Mouse (Mus musculus): ENCODE measurements around the gene 4930426L09Rik. TPM values are rescaled to one million over a fixed set of nuclear protein-coding genes. Genes with fewer than 3 reads are reported as not detected.

The 4930426L09Rik gene
- polyA plus RNA-seq, 1 experiment from 2014 or later, result 0.27 TPM

GRCm38 (mm10) chr2:18957459-18957858, 40.7 kb upstream of the 4930426L09Rik start:
- H3K4me1 ChIP-seq (ENCODE audit: control insufficient read depth, insufficient read depth, low read length), result peaks cover 6% of the 10 kb centered on the region; the same call in 1 of the 2 replicates
- no peak for ATAC-seq
- H3K4me2 ChIP-seq (ENCODE audit: low read depth, low read length), result no peak overlapping the region
- no peaks in the 10 kb centered on the region for H3K36me3 ChIP-seq (ENCODE audit: control insufficient read depth, insufficient read depth, low read length)
- no peak overlapping the region for H3K4me3 ChIP-seq (ENCODE audit: low read length)
- no peaks in the 10 kb centered on the region for H3K27me3 ChIP-seq (replicated peaks; ENCODE audit: control insufficient read depth, insufficient read depth, low read length)
- no peak overlapping the region for H3K9ac ChIP-seq (ENCODE audit: low read depth, low read length)
- no peak overlapping the region for H3K27ac ChIP-seq (ENCODE audit: low read length)
- WGBS, result 92% methylated on average over 7 of the region's 7 CpGs
- no peaks in the 10 kb centered on the region for H3K9me3 ChIP-seq (ENCODE audit: control insufficient read depth, low read length)

DNA sequence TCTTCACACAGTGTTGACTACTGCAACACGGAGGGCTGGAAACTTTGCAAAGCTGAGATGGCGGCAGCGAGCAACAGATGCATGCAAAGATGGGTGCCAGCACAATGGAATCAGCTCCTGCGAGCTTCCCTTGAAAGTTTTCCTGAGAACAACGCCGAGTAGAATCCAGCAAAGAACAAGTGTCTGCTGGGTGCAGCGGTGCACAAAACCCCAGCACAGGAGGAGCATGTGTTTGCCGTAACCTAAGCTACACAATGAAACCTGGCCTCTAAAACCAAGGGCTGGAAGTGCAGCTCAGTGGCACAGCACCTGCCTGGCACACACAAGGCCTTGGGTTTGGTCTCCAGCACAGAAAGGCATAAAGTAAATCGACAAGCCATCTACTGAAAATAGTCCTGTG, 40.1 kb upstream of the 4930426L09Rik start:
- WGBS, result 87% methylated on average over 9 of the region's 9 CpGs

GRCm38 (mm10) chr2:18958501-18958900, 39.6 kb upstream of the 4930426L09Rik start:
- H3K27ac ChIP-seq (ENCODE audit: low read length), result no peak overlapping the region
- no peaks in the 10 kb centered on the region for H3K4me1 ChIP-seq (ENCODE audit: control insufficient read depth, insufficient read depth, low read length)
- WGBS, result 93% methylated on average over 5 of the region's 5 CpGs
- H3K4me2 ChIP-seq (ENCODE audit: low read depth, low read length), result no peak overlapping the region
- no peaks in the 10 kb centered on the region for H3K9me3 ChIP-seq (ENCODE audit: control insufficient read depth, low read length)
- no peak overlapping the region for H3K9ac ChIP-seq (ENCODE audit: low read depth, low read length)
- no peak for ATAC-seq
- no peak overlapping the region for H3K4me3 ChIP-seq (ENCODE audit: low read length)
- no peaks in the 10 kb centered on the region for H3K36me3 ChIP-seq (ENCODE audit: control insufficient read depth, insufficient read depth, low read length)
- H3K27me3 ChIP-seq (replicated peaks; ENCODE audit: control insufficient read depth, insufficient read depth, low read length), result no peaks in the 10 kb centered on the region

More for the DNA sequence above, 40.1 kb upstream of the 4930426L09Rik start:
- ATAC-seq, result no peak
- Histone ChIP-seq H3K36me3 (ENCODE audit: control insufficient read depth, insufficient read depth, low read length) (no peaks in the 10 kb centered on the region), H3K27me3 (replicated peaks; ENCODE audit: control insufficient read depth, insufficient read depth, low read length) (no peaks in the 10 kb centered on the region), H3K4me2 (ENCODE audit: low read depth, low read length) (no peak overlapping the region), H3K4me3 (ENCODE audit: low read length) (no peak overlapping the region), H3K9ac (ENCODE audit: low read depth, low read length) (no peak overlapping the region), H3K4me1 (ENCODE audit: control insufficient read depth, insufficient read depth, low read length) (0 out of 2 replicates have a peak, but pooled peaks cover 3% of the 10 kb centered on the region), H3K9me3 (ENCODE audit: control insufficient read depth, low read length) (no peaks in the 10 kb centered on the region), H3K27ac (ENCODE audit: low read length) (no peak overlapping the region)

DNA sequence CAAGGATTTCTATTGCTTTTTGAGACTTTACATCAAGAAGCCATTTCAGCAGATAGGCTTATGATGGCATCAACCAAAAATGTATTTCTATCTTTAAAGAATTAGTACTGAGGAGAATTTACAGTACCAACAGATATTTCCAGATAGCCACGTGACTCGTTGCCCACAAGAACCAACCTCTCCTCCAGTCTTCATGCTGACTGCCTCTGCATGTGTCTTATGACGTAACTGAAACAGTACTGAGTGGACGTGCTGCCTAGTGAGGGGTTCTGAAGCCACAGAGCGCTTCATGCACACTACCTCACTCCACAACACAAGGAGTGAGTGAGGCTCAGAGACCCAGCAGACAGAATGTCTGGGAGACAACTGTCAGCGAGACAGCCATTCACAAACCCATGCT, 39.1 kb upstream of the 4930426L09Rik start:
- Histone ChIP-seq H3K4me1 (ENCODE audit: control insufficient read depth, insufficient read depth, low read length) (no peaks in the 10 kb centered on the region), H3K27me3 (replicated peaks; ENCODE audit: control insufficient read depth, insufficient read depth, low read length) (no peaks in the 10 kb centered on the region), H3K36me3 (ENCODE audit: control insufficient read depth, insufficient read depth, low read length) (no peaks in the 10 kb centered on the region), H3K4me2 (ENCODE audit: low read depth, low read length) (no peak overlapping the region), H3K9ac (ENCODE audit: low read depth, low read length) (no peak overlapping the region), H3K27ac (ENCODE audit: low read length) (no peak overlapping the region), H3K4me3 (ENCODE audit: low read length) (no peak overlapping the region), H3K9me3 (ENCODE audit: control insufficient read depth, low read length) (no peaks in the 10 kb centered on the region)
- ATAC-seq, result no peak
- 88% methylated on average over 6 of the region's 6 CpGs for WGBS

- H3K27me3 ChIP-seq (replicated peaks; ENCODE audit: control insufficient read depth, insufficient read depth, low read length), result no peaks in the 10 kb centered on the region
- no peak overlapping the region for H3K9ac ChIP-seq (ENCODE audit: low read depth, low read length)
- H3K36me3 ChIP-seq (ENCODE audit: control insufficient read depth, insufficient read depth, low read length), result no peaks in the 10 kb centered on the region
- no peak for ATAC-seq
- no peaks in the 10 kb centered on the region for H3K4me1 ChIP-seq (ENCODE audit: control insufficient read depth, insufficient read depth, low read length)
- no peaks in the 10 kb centered on the region for H3K9me3 ChIP-seq (ENCODE audit: control insufficient read depth, low read length)
- H3K4me3 ChIP-seq (ENCODE audit: low read length), result no peak overlapping the region
- H3K27ac ChIP-seq (ENCODE audit: low read length), result no peak overlapping the region
- 93% methylated on average over 5 of the region's 5 CpGs for WGBS
- no peak overlapping the region for H3K4me2 ChIP-seq (ENCODE audit: low read depth, low read length)
Observed at GRCm38 (mm10) chr2:18959558-18959957, 38.6 kb upstream of the 4930426L09Rik start.

GRCm38 (mm10) chr2:18960376-18960973, 37.7 kb upstream of the 4930426L09Rik start:
- H3K4me3 ChIP-seq (ENCODE audit: low read length), result no peak overlapping the region
- no peaks in the 10 kb centered on the region for H3K36me3 ChIP-seq (ENCODE audit: control insufficient read depth, insufficient read depth, low read length)
- H3K27me3 ChIP-seq (replicated peaks; ENCODE audit: control insufficient read depth, insufficient read depth, low read length), result no peaks in the 10 kb centered on the region
- 48% methylated on average over 7 of the region's 7 CpGs for WGBS
- no peak for ATAC-seq
- H3K4me2 ChIP-seq (ENCODE audit: low read depth, low read length), result no peak overlapping the region
- H3K9ac ChIP-seq (ENCODE audit: low read depth, low read length), result no peak overlapping the region
- no peaks in the 10 kb centered on the region for H3K4me1 ChIP-seq (ENCODE audit: control insufficient read depth, insufficient read depth, low read length)
- no peaks in the 10 kb centered on the region for H3K9me3 ChIP-seq (ENCODE audit: control insufficient read depth, low read length)
- no peak overlapping the region for H3K27ac ChIP-seq (ENCODE audit: low read length)

DNA sequence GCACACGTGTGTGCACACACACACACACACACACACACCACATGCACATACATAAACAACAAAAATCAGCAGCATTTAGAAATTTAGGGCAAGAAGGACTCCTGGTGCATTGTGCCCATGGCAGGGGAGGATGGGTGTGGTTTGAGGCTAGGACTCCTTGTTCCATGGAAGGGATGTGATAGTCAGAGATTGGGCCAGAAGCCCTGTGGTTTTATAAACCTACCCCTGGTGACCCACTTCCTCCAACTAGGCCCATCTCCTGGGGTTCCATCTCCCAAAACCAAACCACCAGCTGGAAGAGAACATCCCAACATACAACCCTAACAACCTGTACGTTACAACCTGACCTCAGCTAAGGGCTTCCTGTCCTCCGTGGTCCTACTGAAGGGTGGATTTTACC, 35.6 kb upstream of the 4930426L09Rik start:
- Histone ChIP-seq H3K4me2 (ENCODE audit: low read depth, low read length) (no peak overlapping the region), H3K36me3 (ENCODE audit: control insufficient read depth, insufficient read depth, low read length) (no peaks in the 10 kb centered on the region), H3K4me3 (ENCODE audit: low read length) (no peak overlapping the region), H3K4me1 (ENCODE audit: control insufficient read depth, insufficient read depth, low read length) (no peaks in the 10 kb centered on the region), H3K27ac (ENCODE audit: low read length) (no peak overlapping the region), H3K27me3 (replicated peaks; ENCODE audit: control insufficient read depth, insufficient read depth, low read length) (no peaks in the 10 kb centered on the region), H3K9ac (ENCODE audit: low read depth, low read length) (no peak overlapping the region), H3K9me3 (ENCODE audit: control insufficient read depth, low read length) (no peaks in the 10 kb centered on the region)
- ATAC-seq, result no peak
- 85% methylated on average over 3 of the region's 3 CpGs for WGBS

- WGBS, result 83% methylated on average over 13 of the region's 13 CpGs
- no peak overlapping the region for H3K27ac ChIP-seq (ENCODE audit: low read length)
- H3K9ac ChIP-seq (ENCODE audit: low read depth, low read length), result no peak overlapping the region
- H3K4me1 ChIP-seq (ENCODE audit: control insufficient read depth, insufficient read depth, low read length), result no peaks in the 10 kb centered on the region
- H3K4me3 ChIP-seq (ENCODE audit: low read length), result no peak overlapping the region
- H3K27me3 ChIP-seq (replicated peaks; ENCODE audit: control insufficient read depth, insufficient read depth, low read length), result no peaks in the 10 kb centered on the region
- ATAC-seq, result no peak
- no peaks in the 10 kb centered on the region for H3K9me3 ChIP-seq (ENCODE audit: control insufficient read depth, low read length)
- no peak overlapping the region for H3K4me2 ChIP-seq (ENCODE audit: low read depth, low read length)
- H3K36me3 ChIP-seq (ENCODE audit: control insufficient read depth, insufficient read depth, low read length), result no peaks in the 10 kb centered on the region
Observed at GRCm38 (mm10) chr2:18963286-18964040, 34.7 kb upstream of the 4930426L09Rik start.

DNA sequence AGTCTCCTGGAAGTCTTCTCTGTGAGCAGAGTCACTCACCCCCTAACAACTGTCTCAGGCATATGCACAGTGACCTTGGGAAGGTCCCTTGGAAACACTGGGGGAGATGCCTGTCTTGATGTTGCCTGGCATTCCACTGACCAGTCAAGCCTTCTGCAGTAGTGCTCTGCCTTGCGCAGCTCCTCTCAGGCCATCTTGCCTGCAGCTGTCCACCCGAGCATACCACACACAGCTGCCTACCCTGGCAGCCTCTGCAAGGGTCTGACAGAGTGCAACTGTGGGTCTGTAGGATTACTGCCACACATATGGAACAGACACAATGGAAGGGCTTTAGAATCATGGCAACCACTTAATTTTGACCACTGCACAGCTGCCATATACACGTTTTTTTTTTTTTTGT, 33.0 kb upstream of the 4930426L09Rik start:
- peaks cover 9% of the 10 kb centered on the region for H3K4me1 ChIP-seq (ENCODE audit: control insufficient read depth, insufficient read depth, low read length)
- H3K4me3 ChIP-seq (ENCODE audit: low read length), result no peak overlapping the region
- no peak overlapping the region for H3K27ac ChIP-seq (ENCODE audit: low read length)
- no peak for ATAC-seq
- WGBS, result 70% methylated on average over 3 of the region's 3 CpGs
- no peaks in the 10 kb centered on the region for H3K9me3 ChIP-seq (ENCODE audit: control insufficient read depth, low read length)
- H3K4me2 ChIP-seq (ENCODE audit: low read depth, low read length), result no peak overlapping the region
- no peak overlapping the region for H3K9ac ChIP-seq (ENCODE audit: low read depth, low read length)
- no peaks in the 10 kb centered on the region for H3K27me3 ChIP-seq (replicated peaks; ENCODE audit: control insufficient read depth, insufficient read depth, low read length)
- H3K36me3 ChIP-seq (ENCODE audit: control insufficient read depth, insufficient read depth, low read length), result no peaks in the 10 kb centered on the region

Data from intestine, embryonic 16.5 days (tissue).